Mouse (Mus musculus) thymus, postnatal 14 days (tissue): ENCODE data around the gene A530084C06Rik.

Experiments used
- DNase-seq: peaks from one replicate; pipeline ENCODE4 v3.0.0; 2021

A530084C06Rik gene

GRCm38 (mm10) chr13:31534726-31535125 is 24.4 kb downstream of the A530084C06Rik start:
- DNase-seq: no peak

GRCm38 (mm10) chr13:31531651-31532061 is 27.5 kb downstream of the A530084C06Rik start:
- DNase-seq: no peak

- DNase-seq: no peak
Observed at GRCm38 (mm10) chr13:31531186-31531585, 27.9 kb downstream of the A530084C06Rik start.

GRCm38 (mm10) chr13:31524976-31525375 is 34.2 kb downstream of the A530084C06Rik start:
- DNase-seq: no peak

- no peak for DNase-seq
Observed at GRCm38 (mm10) chr13:31518971-31519370, 40.2 kb downstream of the A530084C06Rik start.

GRCm38 (mm10) chr13:31518411-31518886 is 40.7 kb downstream of the A530084C06Rik start:
- DNase-seq: no peak

GRCm38 (mm10) chr13:31515261-31515660 is 43.9 kb downstream of the A530084C06Rik start:
- DNase-seq: no peak

GRCm38 (mm10) chr13:31506494-31507167 is 52.5 kb downstream of the A530084C06Rik start:
- DNase-seq: no peak
